Mouse (Mus musculus) frontal cortex, postnatal 25 days (tissue): Measurements from ENCODE around the gene Foxb2.
"Not testable (repeated sequence)": the region's sequence is repeated elsewhere in the genome, so short reads cannot be mapped to it uniquely, and the experiment has no call there.

Experiments used
- DNase-seq, 2 experiments: peaks; one replicate each; pipeline ENCODE4 v3.0.0; 2022; ENCODE audit warnings: low spot score in 2 of 2

Gene Foxb2

GRCm38 (mm10) chr19:16873221-16873861 is at the start of gene Foxb2:
Gene Foxb2 (minus strand): TSS chr19:16873805.
- no peak for DNase-seq

GRCm38 (mm10) chr19:16911507-16911906 is 37.9 kb upstream of the Foxb2 start:
- DNase-seq = no peak

- no peak for DNase-seq
Observed at GRCm38 (mm10) chr19:16903106-16903505, 29.5 kb upstream of the Foxb2 start.

- DNase-seq = no peak
Observed at GRCm38 (mm10) chr19:16899716-16900115, 26.1 kb upstream of the Foxb2 start.

GRCm38 (mm10) chr19:16898576-16898975 is 25.0 kb upstream of the Foxb2 start:
- DNase-seq = no peak

GRCm38 (mm10) chr19:16876458-16876770 is 2.8 kb upstream of the Foxb2 start:
- DNase-seq = no peak

- no peak for DNase-seq
Observed at GRCm38 (mm10) chr19:16875631-16876457, 2.2 kb upstream of the Foxb2 start.

GRCm38 (mm10) chr19:16874991-16875540 is 1.5 kb upstream of the Foxb2 start:
- no peak for DNase-seq

- DNase-seq = no peak
Observed at GRCm38 (mm10) chr19:16873942-16874861, 597 bp upstream of the Foxb2 start.

GRCm38 (mm10) chr19:16872331-16873180 is 1.0 kb downstream of the Foxb2 start:
- no peak for DNase-seq

- DNase-seq = no peak
Observed at GRCm38 (mm10) chr19:16871192-16871760, 2.3 kb downstream of the Foxb2 start.

- no peak for DNase-seq
Observed at GRCm38 (mm10) chr19:16870501-16871191, 3.0 kb downstream of the Foxb2 start.

GRCm38 (mm10) chr19:16868534-16868933 is 5.1 kb downstream of the Foxb2 start:
- DNase-seq = no peak

- DNase-seq = no peak
Observed at GRCm38 (mm10) chr19:16858646-16859045, 15.0 kb downstream of the Foxb2 start.

GRCm38 (mm10) chr19:16856752-16857151 is 16.9 kb downstream of the Foxb2 start:
- no peak for DNase-seq

GRCm38 (mm10) chr19:16844091-16844490 is 29.5 kb downstream of the Foxb2 start:
- DNase-seq = not testable (repeated sequence)

GRCm38 (mm10) chr19:16841516-16842249 is 31.9 kb downstream of the Foxb2 start:
- no peak for DNase-seq

- no peak for DNase-seq
Observed at GRCm38 (mm10) chr19:16841001-16841400, 32.6 kb downstream of the Foxb2 start.

- DNase-seq = no peak
Observed at GRCm38 (mm10) chr19:16827657-16828056, 45.9 kb downstream of the Foxb2 start.
